Mouse (Mus musculus): ENCODE measurements around the gene Vwa7. TPM values are rescaled to one million over a fixed set of nuclear protein-coding genes. Genes with fewer than 3 reads are reported as not detected.
A peak's percentile ranks its signal among the peaks of the same experiment; 100 is the strongest.
"Not testable (repeated sequence)": the region's sequence is repeated elsewhere in the genome, so short reads cannot be mapped to it uniquely, and the experiment has no call there.

Gene Vwa7
- total RNA-seq (2021): under 1 TPM; 0.22 to 0.33 TPM

- DNase-seq: no peak
These were observed at the start of gene Vwa7 for GRCm38 (mm10) chr17:35016376-35016775. TSS of gene Vwa7 (plus strand) at chr17:35016579.

- not testable (repeated sequence) for DNase-seq
These were observed 46.6 kb upstream of the Vwa7 start, which contains the start of gene Gm20481 for GRCm38 (mm10) chr17:34969822-34970221. TSS of gene Gm20481 (plus strand) at chr17:34969912.

GRCm38 (mm10) chr17:34970850-34971249, 45.5 kb upstream of the Vwa7 start:
- not testable (repeated sequence) for DNase-seq

- DNase-seq: not testable (repeated sequence)
These were observed 44.7 kb upstream of the Vwa7 start for GRCm38 (mm10) chr17:34971694-34972068.

GRCm38 (mm10) chr17:34972069-34972749, 44.2 kb upstream of the Vwa7 start, which contains the start of the genes Hspa1a and Hspa1l:
TSS of gene Hspa1a (minus strand) at chr17:34972156.
TSS of gene Hspa1l (plus strand) at chr17:34972703.
- DNase-seq: peak; percentile 76 to 82

GRCm38 (mm10) chr17:34975581-34976492, 40.5 kb upstream of the Vwa7 start:
- no peak for DNase-seq

GRCm38 (mm10) chr17:34977000-34977399, 39.4 kb upstream of the Vwa7 start:
- DNase-seq: no peak

GRCm38 (mm10) chr17:34978239-34978638, 38.1 kb upstream of the Vwa7 start:
- no peak for DNase-seq

GRCm38 (mm10) chr17:34979631-34980030, 36.7 kb upstream of the Vwa7 start:
- DNase-seq: no peak

GRCm38 (mm10) chr17:34980655-34981054, 35.7 kb upstream of the Vwa7 start:
- DNase-seq: no peak

GRCm38 (mm10) chr17:34981690-34982180, 34.6 kb upstream of the Vwa7 start, which contains the start of gene Lsm2:
TSS of gene Lsm2 (plus strand) at chr17:34981862.
- DNase-seq: peak; percentile 95 to 96

- no peak for DNase-seq
These were observed 34.1 kb upstream of the Vwa7 start for GRCm38 (mm10) chr17:34982328-34982727.

GRCm38 (mm10) chr17:34984218-34984617, 32.2 kb upstream of the Vwa7 start:
- no peak for DNase-seq

GRCm38 (mm10) chr17:34994751-34995150, 21.6 kb upstream of the Vwa7 start:
- no peak for DNase-seq

- DNase-seq: not testable (repeated sequence)
These were observed 21.2 kb upstream of the Vwa7 start for GRCm38 (mm10) chr17:34995192-34995591.

- DNase-seq: not testable (repeated sequence)
These were observed 20.5 kb upstream of the Vwa7 start for GRCm38 (mm10) chr17:34995927-34996326.

- no peak for DNase-seq
These were observed 19.8 kb upstream of the Vwa7 start for GRCm38 (mm10) chr17:34996411-34997141.

GRCm38 (mm10) chr17:34997142-34997483, 19.3 kb upstream of the Vwa7 start:
- no peak for DNase-seq

- DNase-seq: no peak
These were observed 17.6 kb upstream of the Vwa7 start for GRCm38 (mm10) chr17:34998526-34999430.

- DNase-seq: not testable (repeated sequence)
These were observed 16.3 kb upstream of the Vwa7 start for GRCm38 (mm10) chr17:34999871-35000716.
